Mouse (Mus musculus) retina, embryonic 14.5 days (tissue): ENCODE measurements around the gene Aamdc.

Experiments
- DNase-seq: peaks from one replicate; pipeline ENCODE4 v3.0.0-alpha.2; 2015; ENCODE audit warnings: low spot score

Aamdc gene

DNA sequence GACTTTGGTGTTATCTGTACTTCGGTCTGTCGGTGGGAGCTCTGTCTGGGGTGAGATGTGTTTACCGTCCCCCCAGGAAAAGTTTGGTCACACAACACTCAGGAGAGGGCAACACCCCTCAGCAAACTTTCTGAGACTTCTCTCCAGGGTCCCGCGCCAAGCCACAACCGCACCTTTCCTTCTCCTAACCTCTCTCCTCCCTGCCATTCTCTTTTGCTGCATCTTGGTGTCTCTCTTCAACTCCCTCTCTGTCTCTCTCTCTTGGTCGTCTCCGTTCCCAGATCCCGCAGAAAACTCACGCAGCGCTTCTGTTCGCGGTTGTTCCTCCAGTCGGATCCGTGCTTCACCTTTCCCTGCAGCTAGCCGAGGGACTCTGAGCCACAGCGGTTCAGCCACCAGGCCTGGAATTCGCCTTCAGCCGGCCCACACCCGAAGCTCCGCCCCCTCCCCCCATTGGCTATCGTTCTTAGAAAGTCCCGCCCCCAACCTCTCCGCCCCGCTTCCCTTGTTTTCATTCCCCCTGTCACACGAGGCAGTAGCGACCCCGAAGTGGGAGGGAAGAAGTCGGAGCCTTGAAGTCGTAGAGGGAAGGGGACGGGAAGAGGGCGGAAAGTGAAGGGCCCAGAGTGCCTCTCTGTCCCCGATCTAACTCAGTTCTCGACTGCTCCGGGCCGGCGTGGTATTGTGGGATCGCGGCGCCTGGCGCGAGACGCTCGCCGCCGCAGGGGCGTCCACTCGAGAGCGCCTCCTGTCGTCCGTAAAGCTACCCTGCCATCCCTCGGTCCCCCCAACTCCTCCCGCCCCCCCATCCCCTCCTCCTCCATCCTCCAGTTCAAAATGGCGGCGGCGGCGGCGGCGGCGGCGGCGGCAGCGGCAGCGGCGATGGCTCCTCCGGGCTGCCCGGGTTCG is at the start of gene Aamdc, which contains the start of gene Rsf1:
TSS of gene Aamdc (minus strand) at position 431 of the 909 bp plus-strand sequence.
TSS of gene Rsf1 (plus strand) at position 823 of the 909 bp plus-strand sequence.
- peak; percentile 98 for DNase-seq

DNA sequence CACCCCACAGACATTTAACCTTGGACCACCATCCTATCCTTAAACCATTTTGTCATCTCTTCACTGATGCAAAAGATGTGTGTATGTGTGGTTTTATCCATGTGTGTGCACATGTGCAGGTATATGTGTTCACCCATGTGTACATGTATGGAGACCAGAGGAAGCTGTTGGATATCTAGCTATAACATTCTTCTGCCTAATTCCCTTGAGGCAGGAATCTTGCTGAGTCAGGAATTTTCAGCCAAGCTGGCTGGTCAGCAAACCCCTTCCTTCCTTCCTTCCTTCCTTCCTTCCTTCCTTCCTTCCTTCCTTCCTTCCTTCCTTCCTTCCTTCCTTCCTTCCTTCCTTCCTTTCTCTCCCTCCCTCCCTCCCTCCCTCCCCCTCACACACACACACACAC is 44.1 kb upstream of the Aamdc start:
- no peak for DNase-seq

- no peak for DNase-seq
Measured at GRCm38 (mm10) chr7:97622676-97623075, 43.4 kb upstream of the Aamdc start.

DNA sequence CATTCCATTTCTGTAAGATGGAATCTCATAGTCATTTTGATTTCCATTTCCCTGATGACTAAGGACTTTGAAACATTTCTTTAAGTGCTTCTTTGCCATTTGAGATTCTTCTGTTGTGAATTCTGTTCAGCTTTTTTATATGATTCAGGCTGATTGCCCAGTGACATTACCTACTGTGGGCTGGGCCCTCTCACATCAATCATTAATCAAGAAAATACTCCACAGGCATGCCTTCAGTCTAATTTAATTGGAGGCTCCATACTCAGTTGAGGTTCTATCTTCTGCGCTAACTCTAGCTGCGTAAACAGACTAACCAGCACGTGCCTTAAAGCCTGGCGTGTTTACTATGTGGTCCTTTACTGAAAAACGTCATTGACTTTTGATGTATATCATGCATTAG is 42.0 kb upstream of the Aamdc start:
- no peak for DNase-seq

DNA sequence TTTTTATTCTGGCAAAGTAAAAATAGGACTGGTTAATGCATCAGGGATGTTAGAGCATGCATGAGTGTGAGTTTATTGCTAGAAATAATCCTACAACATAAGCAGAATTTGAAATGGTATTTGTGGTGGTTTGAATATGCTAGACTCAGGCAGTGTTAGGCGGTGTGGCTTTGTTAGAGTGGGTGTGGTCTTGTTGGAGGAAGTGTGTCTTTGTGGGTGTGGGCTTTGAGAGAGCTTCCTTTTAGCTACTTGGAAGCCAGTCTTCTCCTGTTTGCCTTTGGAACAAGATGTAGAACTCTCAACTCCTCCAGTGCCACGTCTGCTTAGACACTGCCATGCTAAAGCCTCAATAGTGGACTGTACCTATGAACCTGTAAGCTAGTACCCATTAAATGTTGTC is 19.3 kb upstream of the Aamdc start:
- no peak for DNase-seq

DNA sequence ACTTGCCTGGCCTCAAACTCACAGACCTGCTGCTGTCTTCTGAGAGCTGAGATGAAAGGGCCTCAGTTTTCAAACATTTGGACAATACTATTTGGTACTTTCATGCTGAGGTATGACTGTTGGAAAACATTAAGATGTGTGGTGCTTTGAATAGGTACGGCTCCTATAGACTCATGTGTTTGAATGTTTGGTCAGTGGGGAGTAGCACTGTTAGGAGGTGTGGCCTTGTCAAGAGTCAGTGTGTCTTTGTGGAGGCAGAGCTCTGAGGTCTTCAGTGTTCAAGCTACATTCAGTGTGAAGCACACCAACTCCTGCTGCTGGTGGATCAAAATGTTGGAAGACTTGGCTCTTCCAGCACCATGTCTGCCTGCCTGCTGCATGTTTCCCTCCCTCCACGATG is 14.2 kb upstream of the Aamdc start:
- no peak for DNase-seq

- no peak for DNase-seq
Measured at GRCm38 (mm10) chr7:97592396-97592795, 13.1 kb upstream of the Aamdc start.

GRCm38 (mm10) chr7:97591336-97591735 is 12.0 kb upstream of the Aamdc start:
- DNase-seq = no peak

GRCm38 (mm10) chr7:97590488-97590887 is 11.2 kb upstream of the Aamdc start:
- DNase-seq = peak; percentile 23

DNA sequence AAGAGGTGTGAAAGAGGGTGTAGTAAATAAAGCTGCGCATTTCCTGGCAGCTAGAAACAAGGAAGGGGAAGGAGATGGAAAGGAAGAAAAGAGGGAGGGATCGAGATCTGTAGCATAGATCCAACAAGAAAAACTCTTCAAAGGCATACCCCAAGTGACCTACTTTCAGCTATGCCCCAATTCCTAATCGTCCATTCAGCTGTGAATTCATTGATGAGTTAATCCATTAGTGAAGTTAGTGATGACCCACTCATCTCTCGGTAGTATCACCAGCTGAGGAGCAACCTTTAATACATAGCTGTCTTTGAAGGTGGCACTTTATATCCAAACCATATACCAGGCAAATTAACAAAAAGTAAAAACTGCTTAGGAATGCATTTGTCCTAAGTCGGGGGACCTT is 9.2 kb upstream of the Aamdc start:
- DNase-seq = peak; percentile 55

- peak; percentile 84 for DNase-seq
Measured at GRCm38 (mm10) chr7:97580843-97581214, 1.5 kb upstream of the Aamdc start.

GRCm38 (mm10) chr7:97579976-97580842 is 912 bp upstream of the Aamdc start:
- peak; percentile 55 for DNase-seq

- peak; percentile 37 for DNase-seq
Measured at GRCm38 (mm10) chr7:97578361-97579066, 783 bp downstream of the Aamdc start.

DNA sequence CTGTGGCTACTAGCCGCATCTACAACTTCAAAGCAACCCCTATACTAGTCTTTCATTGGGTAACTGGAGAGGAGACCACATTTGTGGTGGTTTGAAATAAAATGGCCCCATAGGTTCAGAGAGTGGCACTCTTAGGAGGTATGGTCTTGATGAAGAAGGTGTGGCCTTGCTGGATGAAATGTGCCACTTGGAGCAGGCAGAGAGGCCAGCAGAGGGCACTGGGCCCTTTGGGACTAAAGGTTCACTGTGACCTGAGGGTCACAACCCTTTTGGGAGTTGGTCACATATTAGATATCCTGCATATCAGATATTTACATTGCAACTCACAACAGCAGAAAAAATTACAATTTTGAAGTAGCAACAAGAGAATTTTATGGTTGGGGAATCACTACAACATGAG is 8.9 kb downstream of the Aamdc start:
- DNase-seq = no peak

DNA sequence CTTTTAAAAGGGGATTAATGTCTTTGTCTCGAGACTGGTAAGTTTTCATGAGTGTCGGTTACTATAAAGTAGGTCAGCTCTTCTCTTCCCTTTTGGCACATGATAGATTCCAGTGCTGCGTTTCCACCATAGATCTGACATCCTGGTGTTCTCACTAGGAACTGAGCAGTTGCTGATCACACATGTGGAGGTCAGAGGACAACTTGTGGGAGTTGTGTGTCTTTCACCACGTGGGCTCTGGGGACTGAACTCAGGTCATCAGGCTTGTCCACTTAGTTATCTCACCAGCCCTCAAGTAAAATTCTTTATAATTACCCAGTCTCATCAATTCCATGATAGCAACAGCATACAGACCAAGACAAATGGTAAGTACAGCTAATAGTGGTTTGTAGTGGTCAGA is 9.9 kb downstream of the Aamdc start:
- no peak for DNase-seq

GRCm38 (mm10) chr7:97563576-97563975 is 15.7 kb downstream of the Aamdc start:
- no peak for DNase-seq

DNA sequence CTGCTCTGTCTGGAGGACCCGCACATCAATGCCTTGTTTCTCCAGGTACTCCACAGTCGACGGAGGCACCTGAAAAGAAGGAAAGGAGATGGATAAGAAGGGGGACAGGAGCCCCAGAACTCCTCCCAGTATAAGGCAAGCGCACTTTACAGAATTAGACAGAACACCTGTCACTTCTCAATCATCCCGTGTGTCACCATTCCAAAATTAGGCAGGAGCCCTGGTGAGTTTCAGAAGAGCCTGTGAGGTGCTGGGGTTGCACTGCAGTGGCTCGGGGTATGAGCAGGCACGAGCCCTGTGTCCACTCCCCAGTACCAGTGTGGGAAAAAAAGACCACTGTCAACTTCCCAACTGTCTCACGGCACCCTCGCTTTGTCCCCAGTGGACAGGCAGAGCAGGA is 28.6 kb downstream of the Aamdc start:
- no peak for DNase-seq

- no peak for DNase-seq
Measured at GRCm38 (mm10) chr7:97549301-97549700, 30.0 kb downstream of the Aamdc start.

DNA sequence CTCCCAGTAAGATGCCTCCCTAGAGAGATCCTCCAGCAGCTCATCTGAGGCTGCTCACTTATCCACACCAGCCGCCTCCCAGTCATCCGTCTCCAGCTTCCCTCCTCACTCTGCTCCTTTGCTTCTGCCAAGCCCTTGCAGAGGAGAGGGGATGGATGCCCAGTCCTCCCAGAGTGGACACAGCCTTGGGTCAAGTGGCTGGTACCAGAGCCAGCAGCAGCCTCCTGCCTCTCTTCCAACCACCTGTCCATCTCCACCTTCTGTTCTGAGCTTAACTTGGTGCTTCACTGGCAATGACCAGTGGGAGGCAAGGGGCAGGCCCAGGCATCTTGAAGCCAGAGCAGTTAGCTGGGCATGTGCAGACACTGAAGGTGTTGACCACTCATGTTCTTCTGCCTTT is 32.8 kb downstream of the Aamdc start:
- no peak for DNase-seq

- DNase-seq = no peak
Measured at GRCm38 (mm10) chr7:97536571-97536970, 42.7 kb downstream of the Aamdc start.

GRCm38 (mm10) chr7:97535531-97535930 is 43.8 kb downstream of the Aamdc start:
- DNase-seq = no peak

DNA sequence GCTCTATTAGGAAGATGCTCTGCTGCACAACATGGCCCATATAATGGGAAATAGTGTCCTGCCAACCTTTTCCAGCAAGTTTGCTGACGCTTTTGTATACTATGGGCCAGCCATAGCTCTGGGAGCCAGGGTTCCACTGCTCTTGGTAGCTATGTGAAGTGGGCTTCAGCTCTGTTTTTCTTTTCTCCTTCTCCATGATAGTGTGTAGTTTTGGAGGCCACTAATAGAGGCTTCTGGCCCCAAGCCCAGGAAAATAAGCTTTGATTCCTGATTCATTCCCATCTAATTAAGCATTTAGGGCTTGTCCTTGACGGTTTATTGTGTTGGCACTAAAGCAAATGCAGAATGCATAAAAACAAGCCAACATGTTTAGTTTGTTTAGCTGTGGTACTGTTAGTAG is 59.4 kb downstream of the Aamdc start:
- DNase-seq = no peak
